Mouse (Mus musculus) liver, embryonic 11.5 days (tissue): ENCODE measurements around the gene Tmem208. TPM values are rescaled to one million over a fixed set of nuclear protein-coding genes. Genes with fewer than 3 reads are reported as not detected.

Source experiments
- ATAC-seq: fragments of 200-750 bp; cut with Nextera tagmentation; replicated peaks from 2 replicates; pipeline ENCODE4 v1.8.0; 2017; ENCODE audit warnings: moderate number of reproducible peaks, mild to moderate bottlenecking, moderate TSS enrichment, moderate library complexity; ENCODE audit not compliant: low FRiP score
- DNase-seq: peaks from one replicate; pipeline ENCODE4 v3.0.0-alpha.2; 2017; ENCODE audit warnings: low spot score
- H3K27ac ChIP-seq: fragments of 300-500 bp; sonication (generic); 2 replicates; pipeline ENCODE4 v1.5.1; 2014; ENCODE audit warnings: mild to moderate bottlenecking, low read depth, low read length, control low read depth
- H3K27me3 ChIP-seq: fragments of 300-500 bp; sonication (generic); replicated peaks from 2 replicates; pipeline ENCODE4 v1.6.1; 2014; ENCODE audit warnings: low read length, mixed read lengths; ENCODE audit not compliant: control insufficient read depth, insufficient read depth
- H3K36me3 ChIP-seq: fragments of 300-500 bp; sonication (generic); 2 replicates; pipeline ENCODE4 v1.6.1; 2014; ENCODE audit warnings: mild to moderate bottlenecking, low read length, moderate library complexity, mixed read lengths; ENCODE audit not compliant: control insufficient read depth, insufficient read depth
- H3K4me1 ChIP-seq: fragments of 300-500 bp; sonication (generic); replicated peaks from 2 replicates; pipeline ENCODE4 v1.6.1; 2014; ENCODE audit warnings: low read length, mixed read lengths; ENCODE audit not compliant: control insufficient read depth, insufficient read depth
- H3K4me2 ChIP-seq: fragments of 300-500 bp; sonication (generic); 2 replicates; pipeline ENCODE4 v1.6.1; 2014; ENCODE audit warnings: mild to moderate bottlenecking, control low read depth, moderate library complexity
- H3K4me3 ChIP-seq: fragments of 300-500 bp; sonication (generic); 2 replicates; pipeline ENCODE4 v1.5.1; 2014; ENCODE audit warnings: low read depth, low read length, control low read depth
- H3K9ac ChIP-seq: fragments of 300-500 bp; sonication (generic); 2 replicates; pipeline ENCODE4 v1.6.1; 2014; ENCODE audit warnings: low read depth, low read length, control low read depth
- H3K9me3 ChIP-seq: fragments of 300-500 bp; sonication (generic); 2 replicates; pipeline ENCODE4 v1.6.1; 2016; ENCODE audit warnings: low read length, inconsistent platforms, mixed read lengths; ENCODE audit not compliant: control insufficient read depth
- WGBS: fragments of 180-500 bp; shearing (Covaris S2); extraction: QIAGEN DNeasy Blood & Tissue Kit; methylation state at CpG from one replicate; pipeline ENCODE4 v1.1.7; 2014; 5-methylcytosine and 5-hydroxymethylcytosine counted together
- polyA plus RNA-seq: library from polyadenylated mRNA; unstranded; fragments of >200 nt; fragmentation: Nextera tagmentation; extraction: Ambion mirVana; gene quantifications from 2 replicates; pipeline ENCODE4 v1.2.1, GENCODE M21; 2014

Gene Tmem208
- polyA plus RNA-seq, 1 experiment from 2014 or later = 138 TPM

DNA sequence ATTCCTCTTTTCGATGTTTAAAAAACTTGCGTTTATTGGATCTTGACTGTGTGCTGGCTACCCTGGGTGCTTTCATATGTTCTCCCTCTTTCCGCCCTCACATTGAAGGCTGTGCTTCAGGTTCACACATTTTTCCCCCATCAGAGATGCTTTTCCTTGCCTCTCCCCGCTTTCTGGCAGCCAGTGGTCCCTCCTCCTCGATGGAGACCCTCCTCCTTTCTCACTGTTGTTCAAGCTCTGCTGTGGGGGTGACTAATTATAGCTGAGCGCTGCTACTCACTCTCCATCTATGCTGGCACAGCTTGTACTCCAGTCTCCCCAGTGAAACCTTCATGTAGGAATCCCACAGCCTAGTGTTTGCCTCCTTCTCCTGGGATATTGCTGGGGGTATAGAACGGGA is 24.0 kb downstream of the Tmem208 start:
- H3K27ac ChIP-seq = no peak overlapping the region
- ATAC-seq (no peak), DNase-seq (no peak)
- H3K4me1 ChIP-seq = peaks cover 23% of the 10 kb centered on the region
- 47% methylated on average over 7 of the region's 7 CpGs for WGBS
- H3K9me3 ChIP-seq = no peaks in the 10 kb centered on the region
- H3K4me2 ChIP-seq = peak overlapping the region; percentile 83; the same call in 1 of the 2 replicates
- H3K36me3 ChIP-seq = no peaks in the 10 kb centered on the region
- no peak overlapping the region for H3K4me3 ChIP-seq
- H3K27me3 ChIP-seq = peaks cover 29% of the 10 kb centered on the region
- H3K9ac ChIP-seq = no peak overlapping the region

GRCm38 (mm10) chr8:105353583-105354135 is 27.5 kb downstream of the Tmem208 start:
- H3K4me1 ChIP-seq = peaks cover 11% of the 10 kb centered on the region
- no peak overlapping the region for H3K9ac ChIP-seq
- H3K4me2 ChIP-seq = no peak overlapping the region
- H3K27me3 ChIP-seq = peaks cover 26% of the 10 kb centered on the region
- no peak for DNase-seq
- no peaks in the 10 kb centered on the region for H3K36me3 ChIP-seq
- 83% methylated on average over 8 of the region's 8 CpGs for WGBS
- no peak overlapping the region for H3K4me3 ChIP-seq
- H3K27ac ChIP-seq = no peak overlapping the region
- no peaks in the 10 kb centered on the region for H3K9me3 ChIP-seq
- ATAC-seq = no peak

DNA sequence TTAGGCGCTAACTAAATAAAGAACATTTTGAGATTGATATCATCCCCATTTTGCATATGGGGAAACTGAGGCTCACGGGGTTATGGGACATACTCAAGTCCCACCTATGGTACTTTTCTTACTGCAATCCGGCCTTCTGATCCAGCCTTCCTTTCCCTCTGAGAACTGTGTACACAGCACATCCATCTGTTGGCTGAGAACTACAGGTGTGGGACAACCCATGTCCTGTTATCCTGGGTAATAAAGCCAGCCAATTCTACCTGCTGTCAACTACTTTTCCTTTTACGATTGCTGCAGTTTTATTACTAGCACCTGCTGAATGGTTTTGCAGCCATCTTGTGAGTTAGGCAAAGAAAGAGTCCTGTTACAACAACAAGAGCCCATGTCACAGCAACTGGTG is 28.4 kb downstream of the Tmem208 start:
- Histone ChIP-seq H3K9ac (no peak overlapping the region), H3K36me3 (no peaks in the 10 kb centered on the region), H3K4me2 (no peak overlapping the region), H3K9me3 (no peaks in the 10 kb centered on the region), H3K27ac (no peak overlapping the region), H3K4me1 (0 out of 2 replicates have a peak, but pooled peaks cover 4% of the 10 kb centered on the region), H3K27me3 (peaks cover 17% of the 10 kb centered on the region), H3K4me3 (no peak overlapping the region)
- ATAC-seq (no peak), DNase-seq (no peak)
- WGBS = 88% methylated on average over 4 of the region's 4 CpGs

- Histone ChIP-seq H3K9ac (no peak overlapping the region), H3K27ac (no peak overlapping the region), H3K9me3 (no peaks in the 10 kb centered on the region), H3K36me3 (no peaks in the 10 kb centered on the region), H3K27me3 (peaks cover 9% of the 10 kb centered on the region), H3K4me3 (no peak overlapping the region), H3K4me2 (no peak overlapping the region; the same call in 1 of the 2 replicates), H3K4me1 (0 out of 2 replicates have a peak, but pooled peaks cover 4% of the 10 kb centered on the region)
- DNase-seq (no peak), ATAC-seq (no peak)
- WGBS = 51% methylated on average over 26 of the region's 26 CpGs
Observed at GRCm38 (mm10) chr8:105355179-105356024, 29.2 kb downstream of the Tmem208 start.

- H3K9me3 ChIP-seq = no peaks in the 10 kb centered on the region
- no peak overlapping the region for H3K9ac ChIP-seq
- ATAC-seq = no peak
- H3K4me1 ChIP-seq = 0 out of 2 replicates have a peak, but pooled peaks cover 4% of the 10 kb centered on the region
- DNase-seq = no peak
- H3K27me3 ChIP-seq = no peaks in the 10 kb centered on the region
- no peak overlapping the region for H3K4me2 ChIP-seq
- H3K4me3 ChIP-seq = no peak overlapping the region
- no peaks in the 10 kb centered on the region for H3K36me3 ChIP-seq
- WGBS = 82% methylated on average over 14 of the region's 14 CpGs
- no peak overlapping the region for H3K27ac ChIP-seq
Observed at GRCm38 (mm10) chr8:105356681-105357080, 30.5 kb downstream of the Tmem208 start.

- Histone ChIP-seq H3K36me3 (no peaks in the 10 kb centered on the region), H3K9me3 (no peaks in the 10 kb centered on the region), H3K27ac (no peak overlapping the region), H3K27me3 (no peaks in the 10 kb centered on the region), H3K4me2 (no peak overlapping the region), H3K4me3 (no peak overlapping the region), H3K9ac (no peak overlapping the region), H3K4me1 (peaks cover 4% of the 10 kb centered on the region; the same call in 1 of the 2 replicates)
- ATAC-seq = no peak
- no peak for DNase-seq
- 67% methylated on average over 15 of the region's 15 CpGs for WGBS
Observed at GRCm38 (mm10) chr8:105359208-105359607, 33.1 kb downstream of the Tmem208 start.

GRCm38 (mm10) chr8:105359646-105360045 is 33.5 kb downstream of the Tmem208 start:
- 48% methylated on average over 4 of the region's 4 CpGs for WGBS
- Histone ChIP-seq H3K4me1 (peaks cover 4% of the 10 kb centered on the region; the same call in 1 of the 2 replicates), H3K27ac (no peak overlapping the region), H3K9me3 (no peaks in the 10 kb centered on the region), H3K4me3 (no peak overlapping the region), H3K27me3 (no peaks in the 10 kb centered on the region), H3K4me2 (no peak overlapping the region), H3K36me3 (no peaks in the 10 kb centered on the region), H3K9ac (no peak overlapping the region)
- DNase-seq (no peak), ATAC-seq (no peak; the same call in 1 of the 2 replicates)

DNA sequence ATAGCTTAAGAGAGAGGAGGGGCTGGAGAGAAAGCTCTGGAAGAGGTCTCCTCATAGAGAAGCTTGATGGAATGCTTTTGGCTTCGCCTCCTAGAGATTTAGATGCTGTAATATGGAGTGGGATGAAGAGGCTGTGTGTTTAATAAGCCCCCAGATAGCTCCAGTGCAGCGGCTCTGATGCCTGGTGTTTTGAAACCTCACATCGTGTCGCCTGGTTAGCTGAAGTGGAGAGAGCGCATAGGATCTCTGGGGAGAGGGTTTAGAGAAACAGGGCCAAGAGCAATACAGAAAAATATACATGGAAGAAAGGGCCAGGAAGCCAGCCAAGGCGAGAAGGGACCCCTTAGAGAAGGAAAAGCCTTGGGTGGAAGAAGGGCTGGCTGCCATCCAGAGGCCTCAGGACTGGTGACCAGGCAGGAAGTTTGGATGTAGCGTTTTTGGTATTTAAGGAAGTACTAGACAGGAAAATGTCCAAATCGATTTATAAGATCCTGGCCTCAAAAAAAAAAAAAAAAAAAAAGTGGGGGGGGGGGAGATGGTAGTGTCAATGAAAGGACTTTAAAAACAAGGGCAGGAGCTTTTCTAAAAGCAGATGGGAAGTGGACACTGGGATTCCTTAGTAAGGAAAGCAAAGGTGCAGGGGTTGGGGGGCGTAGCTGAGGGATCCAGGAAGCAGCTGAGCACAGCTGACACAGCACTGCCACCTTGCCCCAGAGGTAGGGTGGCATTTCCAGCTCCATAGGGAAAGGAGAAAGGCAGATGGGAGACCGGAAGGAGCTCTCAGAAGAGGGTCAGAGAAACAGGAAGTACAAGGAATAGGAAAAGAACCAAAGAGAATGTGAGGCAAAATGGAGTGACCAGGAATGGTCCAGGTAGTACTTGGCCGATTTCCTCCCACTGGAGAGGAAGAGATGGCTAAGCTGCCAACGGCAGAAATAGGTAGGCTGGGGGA is 35.9 kb downstream of the Tmem208 start:
- no peak for ATAC-seq
- H3K27me3 ChIP-seq = no peaks in the 10 kb centered on the region
- H3K4me3 ChIP-seq = no peak overlapping the region
- no peaks in the 10 kb centered on the region; the same call in 1 of the 2 replicates for H3K4me1 ChIP-seq
- 66% methylated on average over 12 of the region's 12 CpGs for WGBS
- no peak for DNase-seq
- no peak overlapping the region for H3K9ac ChIP-seq
- no peaks in the 10 kb centered on the region for H3K9me3 ChIP-seq
- no peak overlapping the region for H3K27ac ChIP-seq
- H3K4me2 ChIP-seq = no peak overlapping the region
- no peaks in the 10 kb centered on the region; the same call in 1 of the 2 replicates for H3K36me3 ChIP-seq
